Mouse (Mus musculus): ENCODE results near the gene Rdh19. TPM values are rescaled to one million over a fixed set of nuclear protein-coding genes. Genes with fewer than 3 reads are reported as not detected.

The Rdh19 gene
- total and polyA plus RNA-seq, 3 experiments = not detected

DNA sequence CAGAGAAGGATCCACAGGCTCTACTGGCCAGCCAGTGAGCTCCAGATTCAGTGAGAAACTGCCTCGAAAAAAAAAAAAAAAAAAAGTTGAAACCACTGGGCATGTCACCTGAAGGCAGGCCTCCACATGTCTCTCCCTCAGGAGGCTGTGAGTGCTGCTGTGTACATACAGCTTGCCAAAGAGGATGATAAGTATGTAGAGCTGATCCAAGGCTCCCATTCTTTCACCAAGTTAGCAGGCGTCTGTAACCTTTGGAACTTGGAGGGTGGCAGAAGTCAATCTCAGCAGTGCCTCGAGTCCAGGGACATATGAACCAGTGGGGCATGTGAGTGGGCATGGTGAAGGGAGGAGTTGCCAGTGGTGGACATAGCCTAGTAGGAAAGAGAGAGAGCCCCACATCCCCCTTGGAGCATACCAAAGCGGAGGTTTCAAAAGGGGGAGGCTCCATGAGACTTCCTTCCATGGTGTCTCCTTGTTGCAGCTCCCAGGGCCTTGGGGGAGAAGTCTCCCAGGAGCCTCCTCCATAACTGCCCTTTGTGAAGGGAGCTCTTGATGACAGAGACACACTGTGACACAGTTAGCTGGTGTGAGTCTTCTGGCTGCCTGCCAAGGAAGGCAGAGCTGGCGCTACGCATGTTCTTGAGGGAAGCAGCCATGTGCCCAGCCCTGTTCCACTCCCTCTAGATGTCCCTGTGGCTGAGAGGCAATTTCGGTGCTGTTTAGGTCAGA is 55.2 kb downstream of the Rdh19 start:
- Histone ChIP-seq H3K4me1 (ENCODE audit: control insufficient read depth in 1 of 2, insufficient read depth in 2 of 2) (no peaks in the 10 kb centered on the region), H3K79me2 (replicated peaks; ENCODE audit: control insufficient read depth, extremely low read depth, insufficient read depth, poor library complexity, severe bottlenecking) (no peaks in the 10 kb centered on the region), H3K9me3 (replicated peaks; ENCODE audit: low read length) (no peaks in the 10 kb centered on the region), H3K4me2 (ENCODE audit: insufficient read depth, low read depth, poor library complexity, severe bottlenecking) (no peak overlapping the region), H3K27ac (ENCODE audit: insufficient read depth, low read depth) (no peak overlapping the region), H3K9ac (ENCODE audit: insufficient read depth, low read depth) (no peak overlapping the region), H3K27me3 (replicated peaks) (peaks cover 25% of the 10 kb centered on the region), H3K36me3 (replicated peaks in 1 of 2; ENCODE audit: control insufficient read depth in 1 of 2, insufficient read depth in 1 of 2, low read length in 1 of 2) (no peaks in the 10 kb centered on the region), H3K4me3 (replicated peaks in 1 of 3; ENCODE audit: low read depth in 2 of 3, low read length in 2 of 3, poor library complexity in 1 of 3) (no peak overlapping the region)
- TF ChIP-seq E2F4 (IDR thresholded peaks at IDR 0.05; ENCODE audit: insufficient replicate concordance, low read depth, low read length) = no peak
- no peak for TF ChIP-seq MAZ (IDR thresholded peaks at IDR 0.05; ENCODE audit: low read depth, low read length)
- peak; percentile 71 for TF ChIP-seq ZNF384 (IDR thresholded peaks at IDR 0.05; ENCODE audit: low read depth, low read length)
- TF ChIP-seq ELF1 (IDR thresholded peaks at IDR 0.05; ENCODE audit: low read depth, low read length) = no peak
- no peak for TF ChIP-seq MAFK (IDR thresholded peaks at IDR 0.05; ENCODE audit: insufficient replicate concordance, low read length)
- no peak for TF ChIP-seq GABPA (IDR thresholded peaks at IDR 0.05; ENCODE audit: insufficient replicate concordance, low read depth, low read length)
- dilution Hi-C loops (cut with MboI; ENCODE audit: extremely low pct_ligation_motif_present, extremely low pct_unique_long_range_greater_than_20kb, low sequenced_read_pairs) (no loop called here), in situ Hi-C loops (cut with MboI; ENCODE audit: low pct_ligation_motif_present, low pct_unique_long_range_greater_than_20kb, low sequenced_read_pairs) (no loop called here)
- no peak for DNase-seq (ENCODE audit: extremely low read depth)

DNA sequence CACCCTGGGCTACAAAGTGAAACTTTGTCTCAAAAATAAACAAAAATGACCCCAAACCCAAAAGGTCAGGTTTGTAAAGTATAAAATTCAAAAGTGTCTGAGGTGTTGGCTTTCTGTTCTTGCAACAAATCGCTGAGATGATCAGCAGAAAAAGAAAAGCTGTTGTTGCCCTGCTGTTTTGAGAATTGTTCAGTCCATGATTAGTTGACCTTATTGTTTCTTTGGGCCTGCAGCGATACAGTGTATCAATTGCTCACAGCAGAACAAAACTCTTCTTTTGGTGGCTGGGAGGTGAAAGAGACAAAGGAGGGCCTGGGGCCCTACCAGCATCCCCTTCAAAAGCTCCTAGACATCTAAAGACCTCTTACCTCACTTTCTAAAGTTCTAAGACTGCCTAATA is 56.4 kb downstream of the Rdh19 start:
- H3K36me3 ChIP-seq (replicated peaks in 1 of 2; ENCODE audit: control insufficient read depth in 1 of 2, insufficient read depth in 1 of 2, low read length in 1 of 2) = no peaks in the 10 kb centered on the region
- dilution Hi-C loops (cut with MboI; ENCODE audit: extremely low pct_ligation_motif_present, extremely low pct_unique_long_range_greater_than_20kb, low sequenced_read_pairs) = no loop called here
- no peak overlapping the region for H3K4me3 ChIP-seq (replicated peaks in 1 of 3; ENCODE audit: low read depth in 2 of 3, low read length in 2 of 3, poor library complexity in 1 of 3)
- no peak for DNase-seq (ENCODE audit: extremely low read depth)
- no peaks in the 10 kb centered on the region for H3K4me1 ChIP-seq (ENCODE audit: control insufficient read depth in 1 of 2, insufficient read depth in 2 of 2)
- H3K27ac ChIP-seq (ENCODE audit: insufficient read depth, low read depth) = no peak overlapping the region
- H3K4me2 ChIP-seq (ENCODE audit: insufficient read depth, low read depth, poor library complexity, severe bottlenecking) = no peak overlapping the region
- H3K9me3 ChIP-seq (replicated peaks; ENCODE audit: low read length) = no peaks in the 10 kb centered on the region
- no peak overlapping the region for H3K9ac ChIP-seq (ENCODE audit: insufficient read depth, low read depth)
- no peak for TF ChIP-seq CHD1 (IDR thresholded peaks at IDR 0.05; ENCODE audit: low read depth, low read length)
- no peak for TF ChIP-seq SIN3A (IDR thresholded peaks at IDR 0.05; ENCODE audit: low read length)
- no peak for TF ChIP-seq NRF1 (IDR thresholded peaks at IDR 0.05; ENCODE audit: low read depth, low read length)
- no peak for TF ChIP-seq USF2 (conservative IDR thresholded peaks at IDR 0.05; ENCODE audit: low read depth, low read length)
- TF ChIP-seq ZMIZ1 (IDR thresholded peaks at IDR 0.05; ENCODE audit: low read depth, low read length) = no peak
- no peak for TF ChIP-seq EP300 (IDR thresholded peaks at IDR 0.05; ENCODE audit: low read length)
- TF ChIP-seq UBTF (IDR thresholded peaks at IDR 0.05; ENCODE audit: low read depth, low read length) = no peak
- TF ChIP-seq ZKSCAN1 (IDR thresholded peaks at IDR 0.05; ENCODE audit: borderline replicate concordance, low read depth, low read length) = no peak
- no peak for TF ChIP-seq POLR2AphosphoS2 (IDR thresholded peaks at IDR 0.05; ENCODE audit: low read depth, low read length)
- TF ChIP-seq GABPA (IDR thresholded peaks at IDR 0.05; ENCODE audit: insufficient replicate concordance, low read depth, low read length) = no peak
- TF ChIP-seq HCFC1 (IDR thresholded peaks at IDR 0.05; ENCODE audit: low read depth, low read length) = no peak
- TF ChIP-seq PAX5 (IDR thresholded peaks at IDR 0.05; ENCODE audit: low read length) = no peak
- TF ChIP-seq MAFK (IDR thresholded peaks at IDR 0.05; ENCODE audit: insufficient replicate concordance, low read length) = no peak
- TF ChIP-seq USF1 (IDR thresholded peaks at IDR 0.05; ENCODE audit: low read depth, low read length) = no peak
- in situ Hi-C loops (cut with MboI; ENCODE audit: low pct_ligation_motif_present, low pct_unique_long_range_greater_than_20kb, low sequenced_read_pairs) = no loop called here
- H3K79me2 ChIP-seq (replicated peaks; ENCODE audit: control insufficient read depth, extremely low read depth, insufficient read depth, poor library complexity, severe bottlenecking) = no peaks in the 10 kb centered on the region
- H3K27me3 ChIP-seq (replicated peaks) = peaks cover 13% of the 10 kb centered on the region

All from CH12.LX (cell line).